8 mouse cellular contexts compared by ENCODE assay signal in genomic region chrX:36902321-36903114, GRCm38 (mm10). TPM values are rescaled to one million over a fixed set of nuclear protein-coding genes. Genes with fewer than 3 reads are reported as not detected.
DNase-seq lines count a peak whose midpoint lies in the region; ATAC-seq and TF ChIP-seq lines count a peak whose summit lies in the region.

Nkrf (minus strand) TSS chrX:36902899.

- H3K9ac ChIP-seq in forebrain, embryonic 13.5 days, result peak within 1 kb of the TSS; percentile 76
- H3K9ac ChIP-seq in hindbrain, embryonic 16.5 days (ENCODE audit: low read depth, low read length), result peak within 1 kb of the TSS; percentile 70
- H3K9ac ChIP-seq in midbrain, embryonic 16.5 days (ENCODE audit: low read depth, low read length), result peak within 1 kb of the TSS; percentile 70
- H3K9ac ChIP-seq in stomach, postnatal 0 days (ENCODE audit: low read length), result peak within 1 kb of the TSS; percentile 66

- TF ChIP-seq EP300 in stomach, postnatal 0 days (optimal IDR thresholded peaks at IDR 0.05), result no peak

- no peaks in the 10 kb centered on the region for H3K9me3 ChIP-seq in forebrain, embryonic 13.5 days (replicated peaks)
- H3K9me3 ChIP-seq in hindbrain, embryonic 16.5 days (ENCODE audit: control insufficient read depth, low read length), result no peaks in the 10 kb centered on the region
- no peaks in the 10 kb centered on the region for H3K9me3 ChIP-seq in limb, embryonic 10.5 days (replicated peaks)
- no peaks in the 10 kb centered on the region for H3K9me3 ChIP-seq in midbrain, embryonic 16.5 days (replicated peaks; ENCODE audit: control insufficient read depth, low read length, poor library complexity, severe bottlenecking)
- no peaks in the 10 kb centered on the region for H3K9me3 ChIP-seq in stomach, postnatal 0 days (ENCODE audit: control insufficient read depth, low read length)

- peak within 1 kb of the TSS; percentile 81 for H3K27ac ChIP-seq in forebrain, embryonic 13.5 days
- H3K27ac ChIP-seq in hindbrain, embryonic 16.5 days (ENCODE audit: low read depth, low read length), result peak within 1 kb of the TSS; percentile 81
- peak within 1 kb of the TSS; percentile 85 for H3K27ac ChIP-seq in limb, embryonic 10.5 days
- peak within 1 kb of the TSS; percentile 88 for H3K27ac ChIP-seq in midbrain, embryonic 16.5 days (ENCODE audit: low read length)
- peak within 1 kb of the TSS; percentile 49 for H3K27ac ChIP-seq in stomach, postnatal 0 days (replicated peaks)

- H3K4me3 ChIP-seq in forebrain, embryonic 13.5 days, result peak within 1 kb of the TSS; percentile 56
- H3K4me3 ChIP-seq in hindbrain, embryonic 16.5 days (ENCODE audit: low read length), result peak within 1 kb of the TSS; percentile 57
- peak within 1 kb of the TSS; percentile 70 for H3K4me3 ChIP-seq in limb, embryonic 10.5 days
- peak within 1 kb of the TSS; percentile 59 for H3K4me3 ChIP-seq in midbrain, embryonic 16.5 days (ENCODE audit: low read depth, low read length)
- peak within 1 kb of the TSS; percentile 52 for H3K4me3 ChIP-seq in stomach, postnatal 0 days (ENCODE audit: low read depth, low read length)

- TF ChIP-seq CTCF in stomach, postnatal 0 days (IDR thresholded peaks at IDR 0.05; ENCODE audit: low read depth), result no peak

- ATAC-seq in cerebellum, adult (ENCODE audit: insufficient number of reproducible peaks, low FRiP score, low TSS enrichment), result peak; percentile 70; the same call in 1 of the 2 replicates
- ATAC-seq in forebrain, embryonic 13.5 days, result peak; percentile 80
- ATAC-seq in hindbrain, embryonic 16.5 days, result peak; percentile 80
- peak; percentile 86 for ATAC-seq in midbrain, embryonic 16.5 days
- ATAC-seq in stomach, postnatal 0 days (ENCODE audit: low FRiP score, low TSS enrichment), result peak; percentile 64

- WGBS in forebrain, embryonic 13.5 days, result 22% methylated on average over 31 of the region's 47 CpGs
- WGBS in hindbrain, embryonic 16.5 days, result 20% methylated on average over 36 of the region's 47 CpGs
- 12% methylated on average over 47 of the region's 47 CpGs for WGBS in limb, embryonic 10.5 days
- WGBS in midbrain, embryonic 16.5 days, result 22% methylated on average over 32 of the region's 47 CpGs
- 19% methylated on average over 33 of the region's 47 CpGs for WGBS in stomach, postnatal 0 days

- peak within 1 kb of the TSS; percentile 64 for H3K4me2 ChIP-seq in forebrain, embryonic 13.5 days
- H3K4me2 ChIP-seq in hindbrain, embryonic 16.5 days (ENCODE audit: low read length), result peak within 1 kb of the TSS; percentile 54
- H3K4me2 ChIP-seq in midbrain, embryonic 16.5 days (ENCODE audit: low read length), result peak within 1 kb of the TSS; percentile 53
- H3K4me2 ChIP-seq in stomach, postnatal 0 days (replicated peaks; ENCODE audit: low read depth), result peak within 1 kb of the TSS; percentile 72

- H3K36me3 ChIP-seq in forebrain, embryonic 13.5 days (ENCODE audit: poor library complexity, severe bottlenecking), result no peaks in the 10 kb centered on the region
- no peaks in the 10 kb centered on the region for H3K36me3 ChIP-seq in hindbrain, embryonic 16.5 days (ENCODE audit: control insufficient read depth, insufficient read depth, low read length)
- H3K36me3 ChIP-seq in limb, embryonic 10.5 days, result no peaks in the 10 kb centered on the region
- H3K36me3 ChIP-seq in midbrain, embryonic 16.5 days (ENCODE audit: control insufficient read depth, insufficient read depth, low read length), result no peaks in the 10 kb centered on the region
- no peaks in the 10 kb centered on the region for H3K36me3 ChIP-seq in stomach, postnatal 0 days (ENCODE audit: control insufficient read depth, insufficient read depth, low read length)

- no peaks in the 10 kb centered on the region for H3K4me1 ChIP-seq in forebrain, embryonic 13.5 days
- H3K4me1 ChIP-seq in hindbrain, embryonic 16.5 days (ENCODE audit: control insufficient read depth, insufficient read depth, low read depth, low read length), result no peaks in the 10 kb centered on the region; the same call in 1 of the 2 replicates
- peaks cover 5% of the 10 kb centered on the region; the same call in 1 of the 2 replicates for H3K4me1 ChIP-seq in limb, embryonic 10.5 days
- H3K4me1 ChIP-seq in midbrain, embryonic 16.5 days (ENCODE audit: control insufficient read depth, insufficient read depth, low read length), result no peaks in the 10 kb centered on the region
- H3K4me1 ChIP-seq in stomach, postnatal 0 days (replicated peaks; ENCODE audit: control insufficient read depth, insufficient read depth), result no peaks in the 10 kb centered on the region

- H3K27me3 ChIP-seq in forebrain, embryonic 13.5 days, result no peaks in the 10 kb centered on the region
- H3K27me3 ChIP-seq in hindbrain, embryonic 16.5 days (replicated peaks; ENCODE audit: control insufficient read depth, insufficient read depth, low read length), result no peaks in the 10 kb centered on the region
- H3K27me3 ChIP-seq in limb, embryonic 10.5 days (ENCODE audit: low read depth, poor library complexity, severe bottlenecking), result no peaks in the 10 kb centered on the region
- H3K27me3 ChIP-seq in midbrain, embryonic 16.5 days (ENCODE audit: control insufficient read depth, insufficient read depth, low read depth, low read length), result no peaks in the 10 kb centered on the region
- H3K27me3 ChIP-seq in stomach, postnatal 0 days (ENCODE audit: control insufficient read depth, insufficient read depth, low read length), result no peaks in the 10 kb centered on the region

- peak; percentile 13 for DNase-seq in layer of hippocampus, adult 11-12 months (ENCODE audit: low spot score)
- no peak for DNase-seq in layer of hippocampus, adult 9-10 months (ENCODE audit: low spot score)
- DNase-seq in limb, embryonic 10.5 days (ENCODE audit: low spot score), result peak; percentile 42
- DNase-seq in stomach, postnatal 0 days (ENCODE audit: low spot score), result peak; percentile 38

RNA-seq across cellular contexts. Expression of gene Nkrf, which starts in this region (rescaled TPM):
- 8.0 and 8.7 TPM in 2 replicates for polyA plus RNA-seq in forebrain, embryonic 13.5 days (2015; fragmentation: Nextera tagmentation; extraction: Ambion mirVana)
- 18.9 and 19.1 TPM in 2 replicates for polyA plus RNA-seq in hindbrain, embryonic 16.5 days (2015; fragmentation: Nextera tagmentation; extraction: Ambion mirVana)
- 2.3 and 2.7 TPM in 2 replicates for polyA plus RNA-seq in limb, embryonic 10.5 days (2016; fragmentation: Nextera tagmentation; extraction: Ambion mirVana)
- polyA plus RNA-seq in midbrain, embryonic 16.5 days (2015; fragmentation: Nextera tagmentation; extraction: Ambion mirVana), result 19.5 and 20.3 TPM in 2 replicates
- 0.79 and 0.94 TPM in 2 replicates for polyA plus RNA-seq in stomach, postnatal 0 days (2015; fragmentation: Nextera tagmentation; extraction: Ambion mirVana)

Comparison
In these comparisons a context has a peak if more than half of its experiments do, and no peak if none do; other contexts are left out.
1. Peak in DNase-seq, ATAC-seq, H3K4me3 ChIP-seq, H3K27ac ChIP-seq, H3K9ac ChIP-seq and H3K4me2 ChIP-seq in stomach, postnatal 0 days; RNA of the gene not detected or under 1 TPM.